Mouse (Mus musculus): ENCODE results near the gene Erg28. TPM values are rescaled to one million over a fixed set of nuclear protein-coding genes. Genes with fewer than 3 reads are reported as not detected.

The Erg28 gene
- polyA plus RNA-seq, 1 experiment from 2014 or later, result 98.1 TPM

DNA sequence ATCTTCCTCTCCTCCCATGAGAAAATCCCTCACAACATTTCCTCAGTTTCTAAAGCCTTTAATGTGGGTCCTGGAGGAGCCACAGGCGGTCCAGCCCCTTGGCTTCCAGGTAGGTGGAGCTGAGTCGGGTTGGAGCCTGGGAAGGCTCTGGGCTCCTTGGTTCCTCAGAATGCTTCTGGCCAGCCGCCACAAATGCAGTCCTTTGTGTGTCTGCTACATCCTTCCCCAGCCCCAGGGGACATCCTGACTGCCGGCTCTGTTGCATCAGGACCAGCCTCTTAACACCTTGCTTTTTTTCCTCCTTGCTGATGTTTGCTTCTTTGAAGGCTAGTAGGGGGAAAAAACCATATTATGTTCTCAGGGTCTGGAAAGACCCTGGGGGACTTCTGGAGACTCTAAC is 56.6 kb downstream of the Erg28 start:
- H3K4me1 ChIP-seq (replicated peaks; ENCODE audit: control insufficient read depth, insufficient read depth), result no peaks in the 10 kb centered on the region
- no peaks in the 10 kb centered on the region for H3K36me3 ChIP-seq (ENCODE audit: control insufficient read depth, insufficient read depth, low read length)
- 69% methylated on average over 4 of the region's 4 CpGs for WGBS
- no peak overlapping the region for H3K9ac ChIP-seq (ENCODE audit: low read length)
- H3K4me2 ChIP-seq (replicated peaks; ENCODE audit: low read depth), result no peak overlapping the region
- TF ChIP-seq CTCF (IDR thresholded peaks at IDR 0.05; ENCODE audit: low read depth) (no peak), EP300 (optimal IDR thresholded peaks at IDR 0.05) (no peak)
- ATAC-seq (ENCODE audit: low FRiP score, low TSS enrichment) (no peak), DNase-seq (ENCODE audit: low spot score) (no peak)
- H3K9me3 ChIP-seq (ENCODE audit: control insufficient read depth, low read length), result no peaks in the 10 kb centered on the region
- H3K27me3 ChIP-seq (ENCODE audit: control insufficient read depth, insufficient read depth, low read length), result no peaks in the 10 kb centered on the region
- H3K27ac ChIP-seq (replicated peaks), result no peak overlapping the region
- no peak overlapping the region for H3K4me3 ChIP-seq (ENCODE audit: low read depth, low read length)

GRCm38 (mm10) chr12:85766287-85766686 is 58.1 kb downstream of the Erg28 start:
- no peak overlapping the region for H3K4me2 ChIP-seq (replicated peaks; ENCODE audit: low read depth)
- ATAC-seq (ENCODE audit: low FRiP score, low TSS enrichment) (no peak), DNase-seq (ENCODE audit: low spot score) (no peak)
- no peaks in the 10 kb centered on the region for H3K9me3 ChIP-seq (ENCODE audit: control insufficient read depth, low read length)
- H3K27me3 ChIP-seq (ENCODE audit: control insufficient read depth, insufficient read depth, low read length), result no peaks in the 10 kb centered on the region
- 58% methylated on average over 3 of the region's 3 CpGs for WGBS
- no peak for TF ChIP-seq EP300 (optimal IDR thresholded peaks at IDR 0.05)
- no peak for TF ChIP-seq CTCF (IDR thresholded peaks at IDR 0.05; ENCODE audit: low read depth)
- H3K4me3 ChIP-seq (ENCODE audit: low read depth, low read length), result no peak overlapping the region
- no peak overlapping the region for H3K9ac ChIP-seq (ENCODE audit: low read length)
- H3K4me1 ChIP-seq (replicated peaks; ENCODE audit: control insufficient read depth, insufficient read depth), result no peaks in the 10 kb centered on the region
- H3K36me3 ChIP-seq (ENCODE audit: control insufficient read depth, insufficient read depth, low read length), result no peaks in the 10 kb centered on the region
- H3K27ac ChIP-seq (replicated peaks), result no peak overlapping the region

Other genes with a start within 250 kb of the Erg28 start
- 0.63 and 0.65 TPM in 2 replicates for gene Jdp2, start 225.5 kb downstream of the Erg28 start, polyA plus RNA-seq (2015; fragmentation: Nextera tagmentation; extraction: Ambion mirVana)
- 3.1 and 3.3 TPM in 2 replicates for gene Batf, start 137.9 kb downstream of the Erg28 start, polyA plus RNA-seq (2015; fragmentation: Nextera tagmentation; extraction: Ambion mirVana)
- gene Flvcr2, start 78.0 kb downstream of the Erg28 start, polyA plus RNA-seq (2015; fragmentation: Nextera tagmentation; extraction: Ambion mirVana), result 4.1 and 4.8 TPM in 2 replicates
- 3.7 and 4.8 TPM in 2 replicates for gene Ttll5, start 109 bp upstream of the Erg28 start, polyA plus RNA-seq (2015; fragmentation: Nextera tagmentation; extraction: Ambion mirVana)